Comparison of ENCODE assay signal across 25 mouse cellular contexts in the genomic region with DNA sequence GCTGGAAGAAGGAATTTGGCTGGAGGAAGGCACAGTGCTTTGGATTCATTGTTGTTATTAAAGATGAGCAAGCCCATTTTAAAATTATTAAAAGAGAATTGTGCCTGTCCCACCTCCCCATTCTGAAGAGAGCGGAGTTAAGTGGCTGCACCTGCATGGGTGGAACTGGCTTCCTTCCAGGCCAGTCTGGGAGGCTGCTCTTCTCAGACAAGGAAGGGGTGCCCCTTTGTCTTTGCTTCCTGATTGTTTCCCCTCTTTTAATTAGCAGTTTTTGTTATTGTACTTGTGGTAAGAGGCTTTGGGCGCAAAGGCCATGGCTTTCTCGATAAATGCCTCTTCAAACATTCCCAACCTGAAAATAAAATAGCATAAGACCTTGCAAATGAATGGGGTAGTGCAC.
DNase-seq lines count a peak whose midpoint lies in the region; ATAC-seq lines count a peak whose summit lies in the region.
"Had no signal": no experiment of that assay in that cellular context is flagged by ENCODE, and none has a peak within 500 bp of the region (broad histone marks: within the 10 kb centered on the region; RNA-seq: fewer than 3 reads in every experiment).

No protein-coding gene starts in this region.

- no peaks in the 10 kb centered on the region for H3K36me3 ChIP-seq in embryonic facial prominence, embryonic 12.5 days
- H3K36me3 ChIP-seq in embryonic facial prominence, embryonic 10.5 days (replicated peaks): no peaks in the 10 kb centered on the region
- no peaks in the 10 kb centered on the region for H3K36me3 ChIP-seq in lung, embryonic 15.5 days
- H3K36me3 ChIP-seq: embryonic facial prominence, embryonic 15.5 days; G1E; heart, embryonic 12.5 days; heart, embryonic 15.5 days; hindbrain, embryonic 10.5 days; hindbrain, embryonic 13.5 days had no signal

- H3K4me1 ChIP-seq in embryonic facial prominence, embryonic 12.5 days: no peaks in the 10 kb centered on the region; the same call in 1 of the 2 replicates
- H3K4me1 ChIP-seq in embryonic facial prominence, embryonic 10.5 days: peaks cover 7% of the 10 kb centered on the region
- peaks cover 7% of the 10 kb centered on the region; the same call in 1 of the 2 replicates for H3K4me1 ChIP-seq in lung, embryonic 15.5 days
- H3K4me1 ChIP-seq: heart, embryonic 15.5 days had no signal

- H3K9me3 ChIP-seq in embryonic facial prominence, embryonic 12.5 days: no peaks in the 10 kb centered on the region
- H3K9me3 ChIP-seq in embryonic facial prominence, embryonic 10.5 days: no peaks in the 10 kb centered on the region
- H3K9me3 ChIP-seq in lung, embryonic 15.5 days: no peaks in the 10 kb centered on the region
- H3K9me3 ChIP-seq: embryonic facial prominence, embryonic 15.5 days; G1E; heart, embryonic 12.5 days; heart, embryonic 15.5 days; hindbrain, embryonic 10.5 days; hindbrain, embryonic 13.5 days had no signal

- H3K27me3 ChIP-seq in embryonic facial prominence, embryonic 12.5 days: no peaks in the 10 kb centered on the region
- no peaks in the 10 kb centered on the region for H3K27me3 ChIP-seq in embryonic facial prominence, embryonic 10.5 days (replicated peaks; ENCODE audit: low read depth, poor library complexity, severe bottlenecking)
- H3K27me3 ChIP-seq in lung, embryonic 15.5 days: no peaks in the 10 kb centered on the region
- H3K27me3 ChIP-seq: embryonic facial prominence, embryonic 15.5 days; heart, embryonic 12.5 days; heart, embryonic 15.5 days; hindbrain, embryonic 13.5 days; Patski had no signal

- H3K27ac ChIP-seq in embryonic facial prominence, embryonic 12.5 days: peak overlapping the region; percentile 11; the same call in 1 of the 2 replicates
- no peak overlapping the region for H3K27ac ChIP-seq in embryonic facial prominence, embryonic 10.5 days (replicated peaks)
- H3K27ac ChIP-seq in lung, embryonic 15.5 days: no peak overlapping the region
- H3K27ac ChIP-seq: embryonic facial prominence, embryonic 15.5 days; heart, embryonic 15.5 days; hindbrain, embryonic 10.5 days; hindbrain, embryonic 13.5 days had no signal

- H3K4me3 ChIP-seq in embryonic facial prominence, embryonic 12.5 days: no peak overlapping the region
- no peak overlapping the region for H3K4me3 ChIP-seq in embryonic facial prominence, embryonic 10.5 days
- H3K4me3 ChIP-seq in lung, embryonic 15.5 days: no peak overlapping the region
- H3K4me3 ChIP-seq: embryonic facial prominence, embryonic 15.5 days; heart, embryonic 12.5 days; heart, embryonic 15.5 days; hindbrain, embryonic 10.5 days; hindbrain, embryonic 13.5 days had no signal

- H3K4me2 ChIP-seq in embryonic facial prominence, embryonic 12.5 days (replicated peaks): no peak overlapping the region
- H3K4me2 ChIP-seq in lung, embryonic 15.5 days: peak overlapping the region; percentile 29; the same call in 1 of the 2 replicates
- H3K4me2 ChIP-seq: embryonic facial prominence, embryonic 15.5 days; heart, embryonic 12.5 days; heart, embryonic 15.5 days; hindbrain, embryonic 13.5 days had no signal

- DNase-seq in embryonic facial prominence, embryonic 10.5 days (ENCODE audit: low spot score): no peak
- no peak for DNase-seq in lung, postnatal 36 days
- DNase-seq in right cerebral cortex, postnatal 4 days: peak; percentile 7
- no peak for DNase-seq in right cerebral cortex, adult 2 months (ENCODE audit: low spot score in 2 of 2)
- DNase-seq in embryo, embryonic 11 days: no peak
- DNase-seq in kidney, postnatal 25 days: no peak
- DNase-seq: adrenal gland, postnatal 10 days; adrenal gland, postnatal 36 days; cerebellum, adult 11 months; cerebellum, adult 9-11 months; gastrocnemius, postnatal 25 days; heart, adult 18-20 months; heart, postnatal 10 days; heart, postnatal 36 days had no signal

- no peak for ATAC-seq in embryonic facial prominence, embryonic 12.5 days (ENCODE audit: insufficient number of reproducible peaks, insufficient read depth, low FRiP score, low TSS enrichment)
- ATAC-seq in lung, embryonic 15.5 days (ENCODE audit: borderline replicate concordance, extremely low read depth, low FRiP score, low TSS enrichment): no peak
- ATAC-seq: hindbrain, embryonic 16.5 days; Patski had no signal

- H3K9ac ChIP-seq in embryonic facial prominence, embryonic 12.5 days: no peak overlapping the region
- H3K9ac ChIP-seq in lung, embryonic 15.5 days: no peak overlapping the region
- H3K9ac ChIP-seq: embryonic facial prominence, embryonic 15.5 days; forebrain, postnatal 0 days; heart, embryonic 12.5 days; heart, embryonic 15.5 days; hindbrain, embryonic 13.5 days had no signal

- 72% methylated on average over 3 of the region's 3 CpGs for WGBS in embryonic facial prominence, embryonic 12.5 days
- WGBS in embryonic facial prominence, embryonic 10.5 days: 70% methylated on average over 3 of the region's 3 CpGs
- WGBS in lung, embryonic 15.5 days: 51% methylated on average over 3 of the region's 3 CpGs
